Mouse (Mus musculus): Measurements from ENCODE around the gene 2310022B05Rik. TPM values are rescaled to one million over a fixed set of nuclear protein-coding genes. Genes with fewer than 3 reads are reported as not detected.

2310022B05Rik gene
- polyA plus RNA-seq, 1 experiment from 2014 or later: 21.3 TPM

Other genes with a start within 250 kb of the 2310022B05Rik start
- 9.2 and 11.6 TPM in 2 replicates for gene Pgbd5, start 223.7 kb downstream of the 2310022B05Rik start, polyA plus RNA-seq (2015; fragmentation: Nextera tagmentation; extraction: Ambion mirVana)
- 33.0 and 33.1 TPM in 2 replicates for gene Cog2, start 142.6 kb downstream of the 2310022B05Rik start, polyA plus RNA-seq (2015; fragmentation: Nextera tagmentation; extraction: Ambion mirVana)
- 0.56 and 0.98 TPM in 2 replicates for gene Agt, start 93.7 kb downstream of the 2310022B05Rik start, polyA plus RNA-seq (2015; fragmentation: Nextera tagmentation; extraction: Ambion mirVana)
- 0.63 TPM in 1 of 2 replicates, not detected in the other for gene Capn9, start 87.3 kb downstream of the 2310022B05Rik start, polyA plus RNA-seq (2015; fragmentation: Nextera tagmentation; extraction: Ambion mirVana)
- gene Ttc13, start 58.6 kb upstream of the 2310022B05Rik start, polyA plus RNA-seq (2015; fragmentation: Nextera tagmentation; extraction: Ambion mirVana): 60.4 and 62.6 TPM in 2 replicates
- gene Arv1, start 58.8 kb upstream of the 2310022B05Rik start, polyA plus RNA-seq (2015; fragmentation: Nextera tagmentation; extraction: Ambion mirVana): 28.4 and 31.4 TPM in 2 replicates
- 12.1 and 15.9 TPM in 2 replicates for gene Fam89a, start 88.5 kb upstream of the 2310022B05Rik start, polyA plus RNA-seq (2015; fragmentation: Nextera tagmentation; extraction: Ambion mirVana)
- 21.1 TPM in 2 replicates for gene Trim67, start 129.7 kb upstream of the 2310022B05Rik start, polyA plus RNA-seq (2015; fragmentation: Nextera tagmentation; extraction: Ambion mirVana)
- 80.4 and 82.9 TPM in 2 replicates for gene Gnpat, start 199.7 kb upstream of the 2310022B05Rik start, polyA plus RNA-seq (2015; fragmentation: Nextera tagmentation; extraction: Ambion mirVana)
- gene 2810004N23Rik, start 199.8 kb upstream of the 2310022B05Rik start, polyA plus RNA-seq (2015; fragmentation: Nextera tagmentation; extraction: Ambion mirVana): 27.2 and 29.7 TPM in 2 replicates
- gene Exoc8, start 234.3 kb upstream of the 2310022B05Rik start, polyA plus RNA-seq (2015; fragmentation: Nextera tagmentation; extraction: Ambion mirVana): 12.9 and 13.8 TPM in 2 replicates
- gene Sprtn, start 234.5 kb upstream of the 2310022B05Rik start, polyA plus RNA-seq (2015; fragmentation: Nextera tagmentation; extraction: Ambion mirVana): 8.5 and 11.4 TPM in 2 replicates